Mouse (Mus musculus) cerebellum, postnatal 4 days (tissue): ENCODE measurements at regions not wholly inside any gene's neighbourhood (a gene's known extent, or its start where the extent isn't known, plus 50 kb on each side); places are given as distances from the start of the nearest gene placed in this dataset.

Source experiments
- DNase-seq, 2 experiments: peaks; one replicate each; pipeline ENCODE4 v3.0.0; 2022; ENCODE audit warnings: low spot score in 2 of 2, mixed read lengths in 1 of 2

- DNase-seq: peak; percentile 56 to 71
Measured at GRCm38 (mm10) chr6:51270216-51271127, 162.0 kb upstream of the Nfe2l3 start.

DNA sequence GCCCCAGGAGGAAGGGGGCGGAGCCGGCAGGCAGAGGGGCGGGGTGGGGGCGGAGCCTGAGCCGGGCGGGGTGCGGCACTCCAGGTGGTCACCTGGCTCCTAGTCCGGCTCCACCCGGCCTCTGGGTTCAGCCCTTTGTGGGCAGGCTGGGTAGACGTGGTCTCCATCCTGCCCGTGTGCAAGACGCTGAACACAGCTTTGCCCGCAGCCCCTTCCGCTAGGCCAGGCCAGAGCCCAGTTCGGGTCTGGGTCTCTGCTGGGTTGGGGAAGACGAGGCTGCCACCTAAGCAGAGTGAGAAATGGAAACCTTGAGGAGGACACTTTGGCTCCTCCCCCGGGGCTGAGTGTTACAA, 161.4 kb upstream of the Nfe2l3 start:
- DNase-seq: no peak

DNA sequence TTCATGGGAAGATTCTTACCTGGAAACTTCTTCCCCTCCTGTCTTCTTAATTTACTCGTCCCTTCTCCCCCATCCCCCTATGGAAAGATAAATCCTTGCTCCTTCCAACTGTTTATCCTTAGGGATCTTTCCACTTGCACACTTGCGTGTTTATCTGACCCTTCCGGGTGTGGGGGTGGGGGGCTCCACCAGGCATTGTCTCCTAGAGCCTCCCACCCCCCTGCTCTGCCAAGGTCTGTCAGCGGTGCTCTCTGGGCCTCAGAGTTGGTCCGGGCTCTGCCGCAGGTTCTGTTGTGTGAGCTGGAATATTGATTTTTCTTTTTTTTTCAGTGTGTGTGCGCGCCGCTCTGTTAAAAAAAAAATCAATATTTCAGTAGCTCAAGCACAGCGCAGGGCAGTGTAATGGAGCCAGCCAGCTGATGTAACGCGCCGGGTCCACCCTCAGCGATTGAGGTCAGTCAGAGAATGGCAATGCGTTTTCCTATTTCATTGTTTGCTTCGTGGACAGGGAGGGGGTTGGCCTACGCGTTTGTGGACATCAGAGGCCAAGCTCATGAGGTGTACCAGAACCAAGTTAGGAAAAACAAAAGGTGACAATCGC, 160.2 kb upstream of the Nfe2l3 start:
- no peak for DNase-seq

GRCm38 (mm10) chr6:51279491-51279890, 153.0 kb upstream of the Nfe2l3 start:
- DNase-seq: no peak

DNA sequence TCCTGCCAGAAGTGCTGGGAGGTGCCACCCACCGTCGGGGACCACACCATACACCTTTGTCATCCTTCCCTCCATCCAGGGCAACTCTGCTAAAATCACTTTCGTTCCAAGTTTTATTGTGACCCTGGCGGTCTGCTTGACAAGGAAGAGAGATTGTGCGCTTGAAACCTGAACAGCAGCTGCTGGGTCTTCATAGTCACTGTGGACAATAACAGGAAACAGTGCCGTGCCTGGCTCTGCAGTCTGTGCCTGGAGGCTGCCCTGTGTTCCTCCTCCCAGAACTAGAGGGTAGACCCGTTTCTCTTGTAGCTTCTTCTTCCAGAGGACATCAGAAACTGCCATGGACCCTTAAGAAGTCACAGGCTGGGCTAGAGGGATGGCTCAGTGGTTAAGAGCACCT, 152.2 kb upstream of the Nfe2l3 start:
- no peak for DNase-seq

DNA sequence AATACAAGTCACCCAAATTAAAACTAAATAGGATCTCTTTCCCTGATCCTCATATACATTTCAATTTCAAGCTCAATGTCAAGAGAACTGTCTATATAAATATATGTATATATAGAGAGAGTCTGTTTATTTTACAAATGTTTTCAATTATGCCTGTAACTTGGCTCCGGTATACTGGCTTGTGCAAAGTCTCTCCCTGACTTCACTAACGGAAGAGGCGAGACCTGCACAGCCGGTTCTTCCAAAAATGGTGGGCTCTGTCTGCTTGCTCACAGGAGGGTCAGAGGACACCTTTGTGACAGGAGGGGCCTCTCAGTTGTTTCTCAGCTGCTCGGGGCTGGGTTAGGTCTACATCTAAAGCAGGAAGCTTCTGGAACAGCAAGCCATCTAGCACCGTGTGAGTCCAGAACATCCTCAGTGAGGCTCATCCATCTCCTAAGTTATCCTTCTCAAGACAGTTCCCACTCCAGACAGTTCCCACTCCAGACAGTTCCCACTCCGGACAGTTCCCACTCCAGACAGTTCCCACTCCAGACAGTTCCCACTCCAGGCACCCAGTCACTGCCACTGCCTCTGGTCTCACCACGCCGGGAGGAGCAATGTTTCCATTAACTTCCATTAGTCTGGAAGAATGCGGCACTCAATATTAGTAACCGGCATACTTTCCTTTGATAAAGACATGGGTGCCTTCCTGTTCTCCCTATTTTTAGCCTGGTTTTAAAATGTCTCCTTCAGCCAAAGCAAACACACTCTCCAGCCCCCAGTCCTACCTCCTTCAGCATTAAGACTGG, 148.4 kb upstream of the Nfe2l3 start:
- DNase-seq: no peak

DNA sequence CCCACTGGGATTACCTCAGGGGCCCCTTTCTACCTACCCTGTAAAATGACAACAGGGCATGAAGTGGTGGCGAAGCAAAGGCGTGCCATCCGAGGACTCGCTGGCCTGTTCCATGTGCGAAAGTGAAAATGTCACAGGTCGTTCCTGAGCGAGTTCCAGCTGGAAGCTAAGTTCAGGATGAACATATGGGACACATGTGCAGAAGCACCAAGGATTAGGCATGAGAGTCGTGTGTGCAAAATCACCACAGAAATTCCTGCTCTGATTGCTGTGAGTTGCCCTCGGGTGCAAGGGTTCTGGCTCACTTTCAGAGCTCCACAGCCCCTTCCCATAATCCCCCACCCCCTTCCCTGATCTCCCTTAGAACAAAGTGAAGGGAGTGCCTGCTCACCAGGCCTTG, 147.6 kb upstream of the Nfe2l3 start:
- no peak for DNase-seq

GRCm38 (mm10) chr6:51286836-51287235, 145.6 kb upstream of the Nfe2l3 start:
- DNase-seq: no peak

- DNase-seq: no peak
Measured at GRCm38 (mm10) chr6:51287383-51287782, 145.1 kb upstream of the Nfe2l3 start.

DNA sequence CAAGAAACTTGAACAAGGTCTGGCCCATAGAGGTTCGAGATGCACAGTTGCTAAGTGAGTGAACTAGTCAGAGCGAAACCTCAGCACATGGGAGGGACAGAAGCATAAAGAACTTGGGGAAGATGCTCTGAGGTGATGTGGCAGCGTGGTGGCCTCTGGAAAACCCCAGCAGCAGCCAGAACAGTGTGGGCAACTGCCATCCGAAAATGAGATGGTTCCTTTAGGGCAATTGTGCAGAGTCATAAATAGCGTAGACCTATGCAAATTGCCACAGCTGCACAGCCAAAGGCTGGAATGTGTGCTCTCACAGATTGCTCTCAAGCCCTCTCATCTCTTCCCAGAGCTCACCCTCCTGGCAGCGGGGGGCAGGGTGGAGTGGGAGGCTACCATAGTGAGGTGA, 144.7 kb upstream of the Nfe2l3 start:
- DNase-seq: no peak

DNA sequence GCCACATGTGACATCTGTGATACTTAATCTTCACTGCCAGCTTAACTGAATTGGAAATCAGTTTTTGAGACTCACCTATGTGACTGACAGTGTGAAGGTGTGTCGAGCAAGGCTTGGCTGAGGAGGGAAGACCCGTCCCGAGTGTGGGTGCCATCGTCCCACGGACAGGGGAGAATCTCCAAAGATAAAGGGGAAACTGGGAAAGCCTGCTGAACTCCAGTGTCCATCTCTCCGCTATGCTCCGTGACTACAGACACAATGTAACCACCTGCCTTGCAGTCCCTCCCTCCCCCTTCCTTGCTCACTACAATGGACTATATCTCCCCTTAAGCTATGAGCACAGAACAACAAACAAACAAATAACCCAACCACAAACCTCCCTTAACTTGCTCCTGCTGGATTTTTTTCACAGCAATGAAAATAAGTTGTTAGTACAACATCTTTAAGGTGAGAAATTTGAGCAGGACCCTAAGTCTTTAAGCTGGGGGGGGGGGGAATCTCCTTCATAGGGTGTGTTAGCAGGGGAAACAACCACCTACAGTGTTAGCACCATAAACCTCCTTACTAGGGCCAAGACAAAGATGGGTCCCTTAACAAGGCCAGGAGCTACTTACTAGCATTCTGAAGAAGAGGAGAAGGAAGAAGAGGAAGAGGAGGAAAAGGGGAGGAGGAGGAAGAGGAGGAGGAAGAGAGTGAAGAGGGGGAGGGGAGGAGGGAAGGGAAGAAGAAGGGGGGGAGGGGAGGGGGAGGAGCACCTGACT, 144.0 kb upstream of the Nfe2l3 start:
- no peak for DNase-seq

GRCm38 (mm10) chr6:51289067-51289725, 143.3 kb upstream of the Nfe2l3 start:
- DNase-seq: no peak

GRCm38 (mm10) chr6:51300694-51301417, 131.6 kb upstream of the Nfe2l3 start:
- no peak for DNase-seq

GRCm38 (mm10) chr6:51301831-51302230, 130.6 kb upstream of the Nfe2l3 start:
- no peak for DNase-seq

GRCm38 (mm10) chr6:51302240-51302639, 130.2 kb upstream of the Nfe2l3 start:
- DNase-seq: no peak

DNA sequence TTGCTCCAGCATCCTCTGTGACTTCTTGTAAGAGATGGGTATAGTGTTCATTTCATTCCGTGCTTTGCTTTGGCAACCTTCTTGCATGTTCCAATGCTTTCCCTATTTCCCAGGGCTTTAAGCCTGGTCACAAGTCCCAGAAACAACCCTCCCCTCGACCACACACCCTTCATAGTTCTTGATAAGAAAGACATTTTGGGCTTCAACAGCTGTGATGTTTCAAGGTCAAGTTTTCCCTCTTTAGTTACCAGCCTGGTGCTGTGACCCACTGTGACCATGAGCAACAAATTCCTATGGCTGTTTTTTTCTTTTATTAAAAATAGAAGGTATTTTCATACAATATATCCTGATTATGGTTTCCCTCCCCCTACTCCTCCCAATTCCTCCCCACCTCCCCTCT, 114.1 kb upstream of the Nfe2l3 start:
- no peak for DNase-seq

GRCm38 (mm10) chr6:51320019-51320418, 112.5 kb upstream of the Nfe2l3 start:
- no peak for DNase-seq

- DNase-seq: no peak
Measured at GRCm38 (mm10) chr6:51320676-51321419, 111.6 kb upstream of the Nfe2l3 start.

DNA sequence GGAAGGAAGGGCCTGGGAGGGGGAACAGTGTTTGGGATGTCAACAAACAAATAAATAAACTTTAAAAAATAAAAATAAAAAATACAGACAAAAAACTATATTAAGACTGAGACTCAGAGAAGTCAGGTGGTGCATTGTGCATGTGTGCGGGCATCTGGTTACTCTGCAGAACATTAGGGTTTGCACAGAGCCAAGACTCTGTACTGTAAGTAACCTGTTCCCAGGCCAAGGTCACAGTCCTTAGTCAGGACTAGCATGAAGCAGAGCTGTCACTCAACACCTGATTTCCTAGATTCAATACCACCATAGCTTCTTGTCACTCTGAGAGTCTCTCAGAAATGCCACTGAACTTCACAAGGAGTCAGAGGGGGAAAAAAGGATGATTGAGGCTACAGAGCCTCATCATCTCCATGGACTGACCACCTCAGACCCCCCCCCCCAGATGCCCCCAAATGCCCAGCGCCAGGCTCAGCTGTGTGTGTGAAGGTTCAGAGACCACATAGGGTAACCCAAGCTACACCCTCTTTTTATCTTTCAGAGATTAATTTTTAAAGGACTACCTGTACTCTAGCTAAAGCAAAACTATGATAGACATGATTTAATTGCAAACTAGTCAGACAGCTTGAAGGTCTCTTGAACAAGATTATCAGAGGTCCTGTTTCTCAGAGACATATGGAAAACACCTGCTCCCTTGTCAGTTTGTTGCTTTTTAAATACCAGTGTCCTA, 106.2 kb upstream of the Nfe2l3 start:
- no peak for DNase-seq
